Mouse (Mus musculus): ENCODE data around the gene Pdzk1.

DNA sequence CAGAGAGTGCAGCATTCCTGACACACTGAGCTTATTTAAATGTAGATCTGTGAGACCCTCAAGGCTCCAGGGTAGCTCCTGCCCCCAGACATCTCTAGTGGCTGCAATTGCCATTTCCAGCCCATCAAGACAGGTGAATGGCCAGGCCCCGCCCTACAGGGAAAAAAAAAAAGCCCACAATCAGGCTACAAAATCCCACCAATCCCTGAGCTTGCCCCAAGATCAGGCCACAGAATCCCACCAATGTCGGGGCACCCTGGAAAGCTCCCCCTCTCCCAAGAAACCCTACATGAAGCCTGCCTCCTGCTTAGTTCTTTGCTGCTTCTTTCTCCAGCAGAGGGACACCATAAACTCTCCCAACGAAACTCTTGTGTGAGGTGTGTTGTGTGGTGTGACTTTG, 20.9 kb upstream of the Pdzk1 start:
- TF ChIP-seq EP300 (IDR thresholded peaks at IDR 0.05): no peak
- TF ChIP-seq CTCF (IDR thresholded peaks at IDR 0.05): no peak
